Mouse (Mus musculus): Measurements from ENCODE around the gene Slc16a11.

- TF ChIP-seq USF1 (IDR thresholded peaks at IDR 0.05; ENCODE audit: low read depth) (no peak), CEBPB (IDR thresholded peaks at IDR 0.05; ENCODE audit: insufficient read depth, poor library complexity, severe bottlenecking) (no peak), POLR2A (IDR thresholded peaks at IDR 0.05; ENCODE audit: insufficient read length, low read depth) (no peak), MAX (IDR thresholded peaks at IDR 0.05; ENCODE audit: low read depth) (no peak), E2F4 (IDR thresholded peaks at IDR 0.05; ENCODE audit: insufficient read depth) (no peak), TCF12 (IDR thresholded peaks at IDR 0.05; ENCODE audit: insufficient read depth, poor library complexity, severe bottlenecking) (no peak), MYOD1 (IDR thresholded peaks at IDR 0.05; ENCODE audit: control insufficient read depth in 1 of 3, insufficient read length in 2 of 3, low read depth in 2 of 3) (no peak), TCF3 (IDR thresholded peaks at IDR 0.05; ENCODE audit: insufficient read length, low read depth) (no peak)
Observed at GRCm38 (mm10) chr11:70165972-70166921, 46.3 kb upstream of the Slc16a11 start.
